Mouse (Mus musculus) R1 (cell line): Measurements from ENCODE around the gene Kif5a.
"Not testable (repeated sequence)": the region's sequence is repeated elsewhere in the genome, so short reads cannot be mapped to it uniquely, and the experiment has no call there.

Source experiments
- DNase-seq: peaks from one replicate; pipeline ENCODE4 v3.0.0-alpha.2; 2018; ENCODE audit warnings: low read depth, low spot score

Kif5a gene

GRCm38 (mm10) chr10:127194428-127195327 lies 68.5 kb downstream of the Kif5a start:
- no peak for DNase-seq

DNA sequence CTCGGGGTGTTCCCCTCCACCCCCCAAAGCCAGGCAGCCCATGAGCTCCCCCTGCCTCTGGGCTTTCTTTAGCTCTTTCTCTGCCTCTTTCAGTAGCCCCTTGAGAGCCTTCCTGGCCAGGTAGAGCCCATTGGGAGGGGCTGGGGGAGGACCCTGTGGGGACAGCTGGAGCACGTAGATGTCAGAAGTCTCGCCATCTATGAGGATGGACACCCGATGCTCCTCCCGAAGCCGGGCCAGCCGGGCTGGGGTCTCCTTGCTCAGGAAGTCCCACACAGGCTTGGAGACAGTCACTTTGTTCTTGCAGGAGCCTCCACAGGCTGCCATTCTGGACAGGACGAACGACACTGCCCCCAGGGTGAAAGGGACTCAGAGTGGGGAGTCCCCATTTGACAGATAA lies 70.1 kb downstream of the Kif5a start:
- no peak for DNase-seq

DNA sequence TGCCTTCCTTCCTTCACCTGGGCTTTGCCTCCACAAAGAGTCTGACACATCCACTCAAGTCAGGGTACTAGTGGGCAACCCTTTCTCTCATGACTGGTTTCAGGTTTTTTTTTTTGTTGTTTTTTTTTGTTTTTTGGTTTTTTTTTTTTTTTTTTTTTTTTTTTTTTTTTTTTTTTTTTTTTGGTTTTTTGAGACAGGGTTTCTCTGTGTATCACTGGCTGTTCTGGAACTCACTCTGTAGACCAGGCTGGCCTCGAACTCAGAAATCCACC lies 71.2 kb downstream of the Kif5a start:
- DNase-seq, result not testable (repeated sequence)

DNA sequence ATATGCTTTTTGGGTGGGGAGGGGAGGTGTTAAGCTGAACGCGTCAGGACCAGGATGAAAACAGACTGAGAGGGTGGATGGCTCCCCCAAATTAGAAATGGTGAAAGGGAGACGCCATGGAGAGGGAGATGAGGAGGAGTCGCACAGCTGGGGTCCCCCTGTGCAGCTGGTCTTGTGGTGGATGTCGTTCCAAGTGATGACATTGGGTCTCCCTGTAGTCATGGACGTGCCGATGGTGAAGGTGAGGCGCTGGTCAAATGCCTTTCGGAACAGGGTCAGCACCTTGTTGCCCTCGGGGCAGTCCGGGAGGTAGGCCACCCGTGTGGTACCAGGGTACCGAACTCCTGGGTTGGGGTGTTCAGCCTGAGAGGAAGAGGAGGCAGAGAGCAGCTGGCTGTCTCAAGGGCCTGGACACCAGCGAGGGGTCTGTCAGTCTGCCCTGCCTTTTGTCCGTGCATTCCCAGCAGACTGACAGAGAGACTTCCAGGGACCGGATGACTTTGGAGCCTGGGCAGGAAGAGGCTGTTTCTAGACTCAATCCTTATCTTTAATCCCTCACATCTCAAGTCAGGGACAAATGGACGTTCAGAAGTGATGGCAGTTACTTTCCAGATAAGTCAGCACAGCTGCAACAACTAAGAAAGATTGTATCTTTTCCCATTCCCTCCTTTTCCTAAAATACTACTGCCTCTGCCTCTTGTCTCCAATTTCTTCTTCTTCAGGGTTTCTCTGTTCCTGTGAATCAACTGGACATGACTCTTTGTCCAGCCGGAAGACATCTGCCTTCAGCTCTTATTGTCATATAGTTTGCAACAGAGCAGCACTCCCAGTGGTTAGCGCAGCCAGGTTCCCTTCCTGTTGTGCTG lies 71.7 kb downstream of the Kif5a start:
- DNase-seq, result no peak

GRCm38 (mm10) chr10:127190398-127191190 lies 72.6 kb downstream of the Kif5a start:
- DNase-seq, result no peak

- DNase-seq, result peak; percentile 69
These were observed 73.3 kb downstream of the Kif5a start, which contains the start of gene Arhgef25 for GRCm38 (mm10) chr10:127189651-127190381. Arhgef25 (minus strand) TSS chr10:127190083.

DNA sequence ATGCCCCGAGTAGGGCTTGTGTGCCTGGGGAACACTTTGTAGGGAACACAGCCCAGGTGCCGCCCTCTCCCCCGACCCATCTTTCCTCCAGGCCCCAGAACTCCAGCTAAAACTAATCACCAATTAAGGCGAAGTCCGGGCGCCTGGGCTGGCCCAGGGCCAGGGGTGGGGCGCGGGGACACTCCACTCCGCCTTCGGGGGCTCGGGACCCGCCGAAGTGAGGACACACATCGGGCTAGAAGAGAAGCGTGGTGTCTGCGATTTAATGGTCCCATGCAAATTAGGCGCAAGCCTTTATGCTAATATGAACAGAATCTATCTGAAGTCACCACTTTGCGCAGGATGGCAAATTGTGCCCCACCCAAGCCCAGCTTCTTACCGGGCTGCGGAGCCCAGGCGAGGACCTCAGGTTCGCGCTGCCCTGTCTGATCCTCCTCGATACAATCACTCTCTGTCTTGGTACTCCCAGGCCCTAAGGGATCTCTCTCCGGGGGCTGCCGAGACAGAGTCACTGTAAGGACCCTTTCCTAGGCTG lies 74.0 kb downstream of the Kif5a start:
- no peak for DNase-seq

DNA sequence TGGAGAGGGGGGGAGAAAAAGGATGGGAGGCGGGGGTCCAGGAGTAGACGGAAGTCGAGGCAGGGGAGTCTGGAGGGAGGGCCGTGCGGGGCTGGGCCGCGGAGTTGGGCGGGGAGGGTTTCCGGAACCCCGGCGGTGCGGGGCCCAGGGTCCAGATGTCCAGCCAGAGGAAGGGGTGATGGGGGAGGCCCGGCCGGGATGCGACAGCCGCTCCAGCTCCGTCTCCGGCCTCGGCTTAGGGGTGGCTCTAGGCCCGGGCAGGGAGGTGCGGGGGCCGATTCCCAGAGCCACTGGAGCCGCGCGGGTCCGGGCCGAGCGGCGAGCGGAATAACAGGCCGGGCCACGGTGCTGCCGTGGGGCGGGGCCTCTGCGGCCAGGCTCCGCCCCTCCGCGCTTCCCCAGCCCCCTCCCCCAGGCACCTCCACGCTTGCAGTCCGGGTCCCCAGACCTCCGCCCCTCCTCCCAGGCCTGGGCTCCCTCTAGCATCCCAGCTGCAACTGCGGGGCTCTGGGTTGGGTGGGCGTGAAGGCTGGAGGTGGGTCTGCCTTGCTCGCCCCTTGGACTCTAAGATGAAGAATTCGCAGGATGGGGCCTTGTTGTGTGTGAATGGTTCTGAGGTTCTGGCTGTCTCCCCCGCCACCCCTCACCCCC lies 74.6 kb downstream of the Kif5a start:
- DNase-seq, result peak; percentile 89

GRCm38 (mm10) chr10:127188079-127188453 lies 75.1 kb downstream of the Kif5a start:
- DNase-seq, result no peak

GRCm38 (mm10) chr10:127187371-127188078 lies 75.6 kb downstream of the Kif5a start:
- DNase-seq, result no peak

DNA sequence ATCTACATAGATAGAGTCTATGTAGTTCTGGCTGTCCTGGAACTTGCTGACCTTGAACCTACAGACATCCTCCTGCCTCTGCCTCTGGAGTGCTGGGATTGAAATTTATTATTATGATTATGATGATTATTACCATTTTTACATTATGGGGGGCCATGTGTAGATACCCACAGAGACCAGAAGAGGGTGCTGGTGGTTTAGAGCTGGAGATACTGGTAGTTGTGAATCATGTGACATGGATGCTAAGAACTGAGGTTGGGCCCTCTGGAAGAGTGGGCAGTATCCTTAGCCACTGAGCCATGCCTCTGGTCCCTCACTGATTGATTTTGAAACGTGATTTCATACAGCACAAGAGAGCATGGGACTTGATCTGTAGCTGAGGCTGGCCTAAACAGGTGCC lies 76.7 kb downstream of the Kif5a start:
- peak; percentile 46 for DNase-seq

GRCm38 (mm10) chr10:127185506-127185905 lies 77.6 kb downstream of the Kif5a start:
- DNase-seq, result no peak

DNA sequence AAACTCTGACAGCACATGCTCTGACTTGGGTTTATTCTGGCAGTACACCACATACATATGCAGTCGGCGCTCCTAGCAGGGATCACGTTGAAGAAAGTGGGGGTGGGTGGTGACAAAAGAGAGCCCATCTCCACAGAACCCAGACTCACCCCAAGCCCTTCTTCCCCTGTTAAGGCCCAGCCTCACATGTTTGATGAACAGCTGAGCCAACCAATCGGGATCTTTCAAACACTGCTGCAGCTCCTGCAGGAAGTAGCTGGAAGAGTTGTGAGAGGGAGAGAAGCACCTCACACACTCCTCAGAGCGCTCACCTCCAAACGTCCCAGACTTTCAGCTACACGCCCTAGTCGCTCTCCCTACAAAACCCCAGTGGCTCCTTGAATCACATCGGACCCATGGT lies 78.0 kb downstream of the Kif5a start:
- DNase-seq, result peak; percentile 86

- peak; percentile 91 for DNase-seq
These were observed 79.4 kb downstream of the Kif5a start for GRCm38 (mm10) chr10:127183759-127184158.

DNA sequence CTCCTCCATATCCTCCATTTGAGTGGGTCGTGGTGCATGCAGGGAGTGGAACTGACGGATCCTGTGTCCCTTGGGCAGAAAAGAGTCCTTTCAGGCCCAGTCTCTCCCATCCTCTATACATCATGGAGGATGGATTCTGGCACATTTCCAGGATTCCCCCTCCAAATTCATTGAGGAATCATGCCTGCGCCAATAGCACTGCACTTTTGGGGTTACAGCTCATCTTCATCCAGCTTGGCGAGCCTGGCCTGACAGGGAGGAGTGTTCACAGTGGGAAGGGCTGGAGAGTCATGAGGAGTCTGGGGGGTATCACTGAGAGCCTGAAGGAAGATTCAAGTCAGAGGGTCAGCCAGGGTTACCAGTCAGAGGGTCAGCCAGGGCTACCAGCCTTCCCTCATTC lies 80.5 kb downstream of the Kif5a start:
- DNase-seq, result no peak

GRCm38 (mm10) chr10:127181566-127181965 lies 81.6 kb downstream of the Kif5a start:
- no peak for DNase-seq

GRCm38 (mm10) chr10:127180695-127181047 lies 82.5 kb downstream of the Kif5a start:
- no peak for DNase-seq

DNA sequence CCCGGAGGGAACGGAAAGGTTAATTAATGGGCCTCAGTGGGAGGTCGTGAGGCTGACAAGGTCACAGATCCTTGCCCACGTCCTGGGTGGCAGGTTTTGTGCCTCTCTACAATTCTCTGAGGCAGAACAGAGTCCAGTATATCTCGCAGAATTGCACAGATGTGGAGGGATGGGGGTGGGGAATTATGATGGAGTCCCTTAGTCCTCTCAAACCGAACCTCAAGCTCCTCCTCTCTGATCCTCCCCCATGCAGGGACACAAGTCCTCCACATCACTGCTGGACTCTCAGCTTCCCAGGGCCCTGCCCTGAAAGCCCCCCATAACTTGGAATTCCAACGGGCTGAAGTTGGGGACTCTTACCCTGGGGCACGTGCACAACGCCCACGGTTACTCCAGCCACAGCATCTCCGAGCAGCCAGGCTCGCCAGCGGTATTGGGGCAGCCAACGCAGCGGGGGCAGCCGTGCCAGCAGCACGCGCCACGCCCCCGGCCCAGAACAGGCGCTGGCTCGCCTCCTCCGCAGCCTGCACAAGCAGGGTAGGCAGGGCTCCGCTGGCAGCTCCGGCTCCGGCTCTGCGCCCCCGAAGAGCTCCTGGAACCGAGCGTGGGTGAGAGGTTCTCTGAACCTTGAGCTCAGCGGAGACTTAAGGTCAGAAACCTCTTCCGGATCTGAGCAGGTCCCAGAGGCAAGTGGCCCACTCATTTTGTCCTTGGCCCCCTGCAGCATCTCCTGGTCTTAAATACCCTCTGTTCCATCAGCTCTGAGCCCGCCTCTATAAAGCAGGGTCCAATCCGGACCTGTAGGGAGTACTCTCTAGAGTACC lies 83.1 kb downstream of the Kif5a start, which contains the start of gene Slc26a10:
Gene Slc26a10 (minus strand): TSS at position 775 of the 824 bp plus-strand sequence.
- DNase-seq, result no peak
